Mouse (Mus musculus): ENCODE results near the gene Unc80. TPM values are rescaled to one million over a fixed set of nuclear protein-coding genes. Genes with fewer than 3 reads are reported as not detected.
A peak's percentile ranks its signal among the peaks of the same experiment; 100 is the strongest.

The Unc80 gene
- total and polyA plus RNA-seq, 2 experiments: under 0.01 TPM; not detected in 1

- no peaks in the 10 kb centered on the region for H3K79me2 ChIP-seq (ENCODE audit: control insufficient read depth, insufficient read depth, low read length)
- H3K36me3 ChIP-seq (ENCODE audit: control insufficient read depth, insufficient read depth, low read length): no peaks in the 10 kb centered on the region
- TF ChIP-seq CTCF (IDR thresholded peaks at IDR 0.05; ENCODE audit: low read depth, low read length): no peak
- no peak for TF ChIP-seq POLR2A (IDR thresholded peaks at IDR 0.05; ENCODE audit: extremely low read depth, insufficient read depth, low read length)
- H3K4me1 ChIP-seq (ENCODE audit: control insufficient read depth, insufficient read depth, low read length): no peaks in the 10 kb centered on the region
- DNase-seq (ENCODE audit: extremely low read depth, low read depth, low spot score): no peak
- no peaks in the 10 kb centered on the region for H3K27me3 ChIP-seq (ENCODE audit: control insufficient read depth, insufficient read depth, low read length)
- H3K9ac ChIP-seq (ENCODE audit: low read depth, low read length): no peak overlapping the region
- H3K4me3 ChIP-seq (ENCODE audit: insufficient read depth, low read depth, low read length): no peak overlapping the region
- no peak overlapping the region for H3K27ac ChIP-seq (replicated peaks; ENCODE audit: insufficient read depth, low read depth, low read length)
These were observed 178.7 kb downstream of the Unc80 start for GRCm38 (mm10) chr1:66646894-66647293.

- no peak overlapping the region for H3K9ac ChIP-seq (ENCODE audit: low read depth, low read length)
- no peak overlapping the region for H3K27ac ChIP-seq (replicated peaks; ENCODE audit: insufficient read depth, low read depth, low read length)
- no peaks in the 10 kb centered on the region for H3K4me1 ChIP-seq (ENCODE audit: control insufficient read depth, insufficient read depth, low read length)
- no peak for DNase-seq (ENCODE audit: extremely low read depth, low read depth, low spot score)
- H3K4me3 ChIP-seq (ENCODE audit: insufficient read depth, low read depth, low read length): no peak overlapping the region
- no peaks in the 10 kb centered on the region for H3K79me2 ChIP-seq (ENCODE audit: control insufficient read depth, insufficient read depth, low read length)
- TF ChIP-seq POLR2A (IDR thresholded peaks at IDR 0.05; ENCODE audit: extremely low read depth, insufficient read depth, low read length) (no peak), CTCF (IDR thresholded peaks at IDR 0.05; ENCODE audit: low read depth, low read length) (no peak)
- H3K36me3 ChIP-seq (ENCODE audit: control insufficient read depth, insufficient read depth, low read length): no peaks in the 10 kb centered on the region
- 77% methylated on average over 6 of the region's 6 CpGs for WGBS
- H3K27me3 ChIP-seq (ENCODE audit: control insufficient read depth, insufficient read depth, low read length): no peaks in the 10 kb centered on the region
These were observed 181.4 kb downstream of the Unc80 start for GRCm38 (mm10) chr1:66649568-66649967.

- Histone ChIP-seq H3K9ac (ENCODE audit: low read depth, low read length) (no peak overlapping the region), H3K36me3 (ENCODE audit: control insufficient read depth, insufficient read depth, low read length) (no peaks in the 10 kb centered on the region), H3K27me3 (ENCODE audit: control insufficient read depth, insufficient read depth, low read length) (no peaks in the 10 kb centered on the region), H3K79me2 (ENCODE audit: control insufficient read depth, insufficient read depth, low read length) (no peaks in the 10 kb centered on the region), H3K27ac (replicated peaks; ENCODE audit: insufficient read depth, low read depth, low read length) (no peak overlapping the region), H3K4me1 (ENCODE audit: control insufficient read depth, insufficient read depth, low read length) (no peaks in the 10 kb centered on the region), H3K4me3 (ENCODE audit: insufficient read depth, low read depth, low read length) (no peak overlapping the region)
- 54% methylated on average over 1 of the region's 1 CpGs for WGBS
- TF ChIP-seq CTCF (IDR thresholded peaks at IDR 0.05; ENCODE audit: low read depth, low read length): no peak
- no peak for TF ChIP-seq POLR2A (IDR thresholded peaks at IDR 0.05; ENCODE audit: extremely low read depth, insufficient read depth, low read length)
- DNase-seq (ENCODE audit: extremely low read depth, low read depth, low spot score): no peak
These were observed 181.8 kb downstream of the Unc80 start for GRCm38 (mm10) chr1:66650006-66650405.

DNA sequence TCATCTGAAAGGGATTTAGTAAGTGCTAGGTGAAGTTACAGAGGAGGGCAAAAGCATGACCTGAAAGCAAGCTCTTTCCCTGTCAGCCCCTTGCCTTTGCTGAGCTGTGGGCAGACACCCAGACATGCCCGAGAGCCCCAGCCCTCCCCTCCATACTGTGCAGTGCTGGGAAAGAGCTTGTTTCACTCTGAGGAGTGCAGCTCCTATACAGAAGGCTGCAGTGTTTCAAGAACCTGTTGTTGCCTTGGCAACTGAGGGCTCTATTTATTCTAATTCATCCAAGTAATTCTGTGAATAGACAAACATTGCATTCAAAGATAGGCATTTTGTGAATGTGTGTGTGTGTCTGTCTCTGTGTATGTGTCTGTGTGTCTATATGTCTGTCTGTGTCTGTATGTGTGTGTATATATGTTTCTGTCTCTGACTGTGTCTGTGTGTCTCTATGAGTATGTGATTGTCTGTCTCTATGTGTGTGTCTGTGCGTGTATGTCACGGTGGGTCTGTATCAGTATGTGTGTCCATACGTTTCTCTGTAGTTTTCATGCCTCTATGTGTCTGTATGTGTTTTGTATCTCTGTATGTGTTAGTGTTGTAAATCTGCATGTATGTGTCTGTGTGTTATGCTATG, 187.1 kb downstream of the Unc80 start:
- Histone ChIP-seq H3K27ac (replicated peaks; ENCODE audit: insufficient read depth, low read depth, low read length) (no peak overlapping the region), H3K27me3 (ENCODE audit: control insufficient read depth, insufficient read depth, low read length) (no peaks in the 10 kb centered on the region), H3K79me2 (ENCODE audit: control insufficient read depth, insufficient read depth, low read length) (no peaks in the 10 kb centered on the region), H3K4me3 (ENCODE audit: insufficient read depth, low read depth, low read length) (no peak overlapping the region), H3K9ac (ENCODE audit: low read depth, low read length) (no peak overlapping the region), H3K36me3 (ENCODE audit: control insufficient read depth, insufficient read depth, low read length) (no peaks in the 10 kb centered on the region), H3K4me1 (ENCODE audit: control insufficient read depth, insufficient read depth, low read length) (no peaks in the 10 kb centered on the region)
- no peak for TF ChIP-seq POLR2A (IDR thresholded peaks at IDR 0.05; ENCODE audit: extremely low read depth, insufficient read depth, low read length)
- no peak for TF ChIP-seq CTCF (IDR thresholded peaks at IDR 0.05; ENCODE audit: low read depth, low read length)
- no peak for DNase-seq (ENCODE audit: extremely low read depth, low read depth, low spot score)
- WGBS: 67% methylated on average over 4 of the region's 4 CpGs

GRCm38 (mm10) chr1:66655747-66656119, 187.6 kb downstream of the Unc80 start:
- Histone ChIP-seq H3K27ac (replicated peaks; ENCODE audit: insufficient read depth, low read depth, low read length) (no peak overlapping the region), H3K9ac (ENCODE audit: low read depth, low read length) (no peak overlapping the region), H3K27me3 (ENCODE audit: control insufficient read depth, insufficient read depth, low read length) (no peaks in the 10 kb centered on the region), H3K4me3 (ENCODE audit: insufficient read depth, low read depth, low read length) (no peak overlapping the region), H3K4me1 (ENCODE audit: control insufficient read depth, insufficient read depth, low read length) (no peaks in the 10 kb centered on the region), H3K36me3 (ENCODE audit: control insufficient read depth, insufficient read depth, low read length) (no peaks in the 10 kb centered on the region), H3K79me2 (ENCODE audit: control insufficient read depth, insufficient read depth, low read length) (no peaks in the 10 kb centered on the region)
- peak; percentile 41 for DNase-seq (ENCODE audit: extremely low read depth, low read depth, low spot score)
- TF ChIP-seq CTCF (IDR thresholded peaks at IDR 0.05; ENCODE audit: low read depth, low read length) (0 out of 2 replicates have a peak, but pooled peaks have one; percentile 6), POLR2A (IDR thresholded peaks at IDR 0.05; ENCODE audit: extremely low read depth, insufficient read depth, low read length) (no peak)

- peaks cover 5% of the 10 kb centered on the region for H3K4me1 ChIP-seq (ENCODE audit: control insufficient read depth, insufficient read depth, low read length)
- TF ChIP-seq POLR2A (IDR thresholded peaks at IDR 0.05; ENCODE audit: extremely low read depth, insufficient read depth, low read length): no peak
- TF ChIP-seq CTCF (IDR thresholded peaks at IDR 0.05; ENCODE audit: low read depth, low read length): no peak
- H3K79me2 ChIP-seq (ENCODE audit: control insufficient read depth, insufficient read depth, low read length): no peaks in the 10 kb centered on the region
- H3K9ac ChIP-seq (ENCODE audit: low read depth, low read length): no peak overlapping the region
- DNase-seq (ENCODE audit: extremely low read depth, low read depth, low spot score): peak; percentile 81
- H3K27me3 ChIP-seq (ENCODE audit: control insufficient read depth, insufficient read depth, low read length): no peaks in the 10 kb centered on the region
- no peak overlapping the region for H3K4me3 ChIP-seq (ENCODE audit: insufficient read depth, low read depth, low read length)
- H3K27ac ChIP-seq (replicated peaks; ENCODE audit: insufficient read depth, low read depth, low read length): no peak overlapping the region
- 32% methylated on average over 7 of the region's 7 CpGs for WGBS
- no peaks in the 10 kb centered on the region for H3K36me3 ChIP-seq (ENCODE audit: control insufficient read depth, insufficient read depth, low read length)
These were observed 203.3 kb downstream of the Unc80 start for GRCm38 (mm10) chr1:66671475-66671874.
